Mouse (Mus musculus) intestine, postnatal 0 days (tissue): Measurements from ENCODE around the gene Sardh. TPM values are rescaled to one million over a fixed set of nuclear protein-coding genes. Genes with fewer than 3 reads are reported as not detected.

Experiments used
- ATAC-seq: fragments of 200-750 bp; cut with Nextera tagmentation; 2 replicates; pipeline ENCODE4 v1.8.0; 2017; ENCODE audit warnings: mild to moderate bottlenecking, moderate TSS enrichment, moderate library complexity
- H3K27ac ChIP-seq: fragments of 300-500 bp; sonication (generic); 2 replicates; pipeline ENCODE4 v1.5.1; 2014; ENCODE audit warnings: mild to moderate bottlenecking, low read depth, low read length, moderate library complexity
- H3K27me3 ChIP-seq: fragments of 300-500 bp; sonication (generic); replicated peaks from 2 replicates; pipeline ENCODE4 v1.6.1; 2014; ENCODE audit warnings: low read length, mixed read lengths; ENCODE audit not compliant: control insufficient read depth, insufficient read depth
- H3K36me3 ChIP-seq: fragments of 300-500 bp; sonication (generic); 2 replicates; pipeline ENCODE4 v1.6.1; 2014; ENCODE audit warnings: mild to moderate bottlenecking, moderate library complexity; ENCODE audit not compliant: control insufficient read depth, insufficient read depth
- H3K4me1 ChIP-seq: fragments of 300-500 bp; sonication (generic); replicated peaks from 2 replicates; pipeline ENCODE4 v1.6.1; 2014; ENCODE audit warnings: antibody characterized with exemption, low read length, mixed read lengths; ENCODE audit not compliant: control insufficient read depth, insufficient read depth
- H3K4me2 ChIP-seq: fragments of 300-500 bp; sonication (generic); replicated peaks from 2 replicates; pipeline ENCODE4 v1.6.1; 2014; ENCODE audit warnings: low read depth, mild to moderate bottlenecking, moderate library complexity
- H3K4me3 ChIP-seq: fragments of 300-500 bp; sonication (generic); 2 replicates; pipeline ENCODE4 v1.5.1; 2014; ENCODE audit warnings: low read depth, low read length
- H3K9ac ChIP-seq: fragments of 300-500 bp; sonication (generic); 2 replicates; pipeline ENCODE4 v1.6.1; 2014; ENCODE audit warnings: mild to moderate bottlenecking, low read depth, low read length
- H3K9me3 ChIP-seq: fragments of 300-500 bp; sonication (generic); 2 replicates; pipeline ENCODE4 v1.6.1; 2016; ENCODE audit warnings: mixed run types; ENCODE audit not compliant: control insufficient read depth
- CTCF ChIP-seq: sonication (generic); IDR thresholded peaks from 2 replicates; pipeline ENCODE4 v1.5.1; 2016; ENCODE audit warnings: low read depth, mild to moderate bottlenecking, control low read depth, antibody characterized with exemption, moderate library complexity
- WGBS: fragments of 180-500 bp; shearing (Covaris S2); extraction: QIAGEN DNeasy Blood & Tissue Kit; methylation state at CpG from one replicate; pipeline ENCODE4 v1.1.7; 2014; 5-methylcytosine and 5-hydroxymethylcytosine counted together
- polyA plus RNA-seq: library from polyadenylated mRNA; unstranded; fragments of >200 nt; fragmentation: Nextera tagmentation; extraction: Ambion mirVana; gene quantifications from 2 replicates; pipeline ENCODE4 v1.2.1, GENCODE M21; 2015

The Sardh gene
- polyA plus RNA-seq, 1 experiment from 2014 or later = 3.1 TPM

DNA sequence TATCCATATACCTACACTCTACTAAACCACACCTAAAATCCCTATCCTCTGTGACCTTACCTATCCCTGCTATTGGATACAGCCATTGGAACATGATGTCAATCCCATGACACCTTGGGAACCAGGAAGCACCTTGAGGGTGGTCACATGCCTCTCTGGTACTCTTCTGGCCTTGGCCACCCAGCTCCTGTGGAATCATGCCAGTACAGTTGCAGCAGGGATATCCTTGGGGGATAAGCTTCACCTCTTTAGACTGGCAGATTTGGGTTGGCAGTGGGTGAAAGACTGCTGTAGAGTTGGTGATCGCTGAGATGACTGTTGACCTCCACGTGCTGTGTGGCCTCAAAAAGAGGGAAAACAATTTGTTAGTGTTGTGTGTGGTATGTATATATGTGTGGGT lies 86.6 kb downstream of the Sardh start:
- Histone ChIP-seq H3K9ac (no peak overlapping the region), H3K4me3 (no peak overlapping the region), H3K27me3 (no peaks in the 10 kb centered on the region), H3K27ac (no peak overlapping the region), H3K4me1 (no peaks in the 10 kb centered on the region), H3K36me3 (no peaks in the 10 kb centered on the region), H3K9me3 (no peaks in the 10 kb centered on the region), H3K4me2 (no peak overlapping the region)
- WGBS = 94% methylated on average over 2 of the region's 2 CpGs
- no peak for TF ChIP-seq CTCF
- ATAC-seq = no peak

DNA sequence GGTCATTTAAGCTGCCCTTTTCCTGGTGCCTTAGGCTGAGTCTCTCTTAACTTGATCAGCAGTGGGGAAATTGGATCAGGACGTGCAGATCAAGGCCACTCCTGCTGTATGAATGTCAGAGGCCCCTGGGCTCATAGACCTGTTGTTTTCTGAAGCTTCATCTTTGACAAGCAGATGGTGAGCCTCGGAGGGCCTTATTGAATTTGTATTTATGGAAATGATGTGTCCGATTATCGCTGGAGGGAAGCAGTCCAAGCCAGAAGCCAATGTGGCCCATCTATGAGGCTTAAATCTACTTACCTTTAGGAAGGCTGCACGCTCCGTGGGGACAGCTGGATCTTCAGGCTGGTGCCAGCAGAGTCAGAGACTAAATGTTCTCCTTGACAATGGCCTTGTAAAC lies 91.5 kb downstream of the Sardh start:
- H3K36me3 ChIP-seq = no peaks in the 10 kb centered on the region
- no peak overlapping the region for H3K4me2 ChIP-seq
- H3K27ac ChIP-seq = no peak overlapping the region
- H3K4me1 ChIP-seq = no peaks in the 10 kb centered on the region
- H3K27me3 ChIP-seq = no peaks in the 10 kb centered on the region
- 81% methylated on average over 6 of the region's 6 CpGs for WGBS
- no peak overlapping the region for H3K4me3 ChIP-seq
- TF ChIP-seq CTCF = no peak
- H3K9me3 ChIP-seq = no peaks in the 10 kb centered on the region
- no peak overlapping the region for H3K9ac ChIP-seq
- no peak for ATAC-seq

DNA sequence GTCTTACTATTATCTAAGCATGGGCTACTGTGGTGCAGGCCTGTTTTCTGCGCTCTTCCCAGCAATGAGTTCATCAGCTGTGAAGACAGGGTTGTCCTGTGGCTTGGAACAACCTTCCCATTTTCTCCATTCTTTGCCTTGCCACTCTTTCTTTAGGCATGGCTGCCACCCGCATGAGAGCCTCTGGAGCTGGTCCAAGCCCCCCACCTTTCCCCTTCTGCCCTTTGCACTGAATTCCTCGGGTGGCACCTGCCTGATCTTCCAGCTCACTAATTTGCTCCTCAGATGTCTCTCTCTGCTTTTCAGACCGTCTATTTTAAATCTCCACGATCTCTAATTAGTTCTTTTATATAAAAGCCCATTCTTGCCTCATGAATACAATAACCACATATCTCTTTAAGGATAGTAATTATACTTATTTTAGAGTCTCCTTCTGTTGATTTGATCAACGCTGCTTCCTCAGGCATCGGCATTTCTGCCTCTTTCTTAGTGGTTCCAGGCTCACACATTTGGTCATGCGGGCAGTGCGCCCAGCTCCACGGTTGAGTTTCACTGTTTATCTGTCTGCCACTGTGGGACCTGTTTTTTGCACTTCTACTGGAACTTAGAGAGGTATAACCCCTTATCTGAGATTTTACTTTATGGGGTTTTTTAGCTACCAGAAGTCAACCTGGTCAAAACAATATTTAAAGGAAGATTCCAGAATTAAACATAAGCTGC lies 93.5 kb downstream of the Sardh start:
- WGBS = 76% methylated on average over 10 of the region's 10 CpGs
- ATAC-seq = no peak

DNA sequence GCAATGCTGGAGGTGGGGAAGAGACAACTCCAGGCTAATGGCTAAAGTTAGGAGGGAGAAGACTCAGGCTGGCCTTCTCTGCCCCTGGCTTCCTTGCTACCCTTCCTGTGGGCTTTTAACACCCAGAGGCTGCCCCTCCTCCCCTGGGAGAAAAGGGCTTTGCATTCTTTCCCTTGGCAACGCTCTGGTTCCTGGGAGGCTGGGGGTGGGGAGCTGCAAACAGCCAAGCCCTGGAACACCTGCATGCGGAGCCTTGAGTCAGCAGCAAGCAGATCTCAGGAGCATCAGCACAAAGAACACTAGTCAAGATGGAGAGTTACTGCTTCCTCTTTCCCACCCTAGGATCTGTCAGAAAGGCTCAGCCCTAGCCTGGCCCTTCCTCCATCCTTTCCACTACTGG lies 98.7 kb downstream of the Sardh start:
- Histone ChIP-seq H3K4me1 (no peaks in the 10 kb centered on the region), H3K4me3 (no peak overlapping the region), H3K36me3 (no peaks in the 10 kb centered on the region), H3K9ac (no peak overlapping the region), H3K27ac (no peak overlapping the region), H3K9me3 (no peaks in the 10 kb centered on the region), H3K4me2 (no peak overlapping the region), H3K27me3 (no peaks in the 10 kb centered on the region)
- ATAC-seq = no peak
- no peak for TF ChIP-seq CTCF
- 8% methylated on average over 2 of the region's 2 CpGs for WGBS

More for the DNA sequence above, 93.5 kb downstream of the Sardh start:
- H3K27ac ChIP-seq = no peak overlapping the region
- no peaks in the 10 kb centered on the region for H3K27me3 ChIP-seq
- no peaks in the 10 kb centered on the region for H3K36me3 ChIP-seq
- H3K4me2 ChIP-seq = no peak overlapping the region
- H3K9ac ChIP-seq = no peak overlapping the region
- TF ChIP-seq CTCF = no peak
- no peaks in the 10 kb centered on the region for H3K9me3 ChIP-seq
- no peaks in the 10 kb centered on the region for H3K4me1 ChIP-seq
- H3K4me3 ChIP-seq = no peak overlapping the region

DNA sequence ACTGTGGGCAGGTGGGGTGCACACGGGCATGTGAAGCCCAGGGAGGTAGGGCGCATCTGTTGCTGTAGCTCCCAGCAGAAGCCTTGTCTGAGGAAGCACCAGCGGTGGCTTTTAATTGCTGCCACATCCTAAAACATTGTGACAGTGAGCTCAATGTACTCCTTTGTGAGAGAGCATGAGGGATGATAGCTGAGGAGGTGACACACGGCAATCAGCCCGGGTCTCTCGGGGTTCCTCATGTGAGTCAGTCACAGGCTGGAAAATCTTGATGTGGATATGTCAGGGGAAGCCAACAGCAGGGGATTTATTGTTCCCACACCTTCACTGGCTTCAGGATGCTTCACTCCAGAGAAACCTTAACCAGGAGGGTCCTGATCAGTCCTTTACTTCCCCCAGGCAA lies 101.3 kb downstream of the Sardh start:
- H3K27me3 ChIP-seq = peaks cover 7% of the 10 kb centered on the region
- ATAC-seq = no peak
- no peak overlapping the region for H3K4me2 ChIP-seq
- 81% methylated on average over 6 of the region's 6 CpGs for WGBS
- no peak for TF ChIP-seq CTCF
- H3K27ac ChIP-seq = no peak overlapping the region
- no peak overlapping the region for H3K4me3 ChIP-seq
- H3K36me3 ChIP-seq = no peaks in the 10 kb centered on the region
- H3K9ac ChIP-seq = no peak overlapping the region
- H3K4me1 ChIP-seq = no peaks in the 10 kb centered on the region
- H3K9me3 ChIP-seq = no peaks in the 10 kb centered on the region

DNA sequence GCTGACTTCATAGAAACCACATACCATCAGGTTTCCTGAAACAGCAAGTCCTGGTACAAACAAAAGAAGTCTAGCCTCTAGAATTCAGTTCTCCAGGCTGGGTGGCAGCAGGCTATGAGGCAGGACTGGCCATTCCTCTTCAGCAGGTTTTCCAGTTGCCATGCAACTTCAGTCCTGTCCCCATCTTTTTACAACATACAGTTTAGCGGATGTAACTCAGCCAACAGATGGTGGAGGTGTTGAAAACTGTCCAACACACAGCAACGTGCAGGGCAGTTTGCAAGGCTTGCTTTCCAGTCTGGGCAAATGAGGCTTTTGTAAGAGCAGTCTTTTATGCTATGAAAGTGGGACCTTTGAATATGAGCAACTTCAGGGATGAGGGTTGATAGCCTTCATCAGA lies 103.2 kb downstream of the Sardh start:
- Histone ChIP-seq H3K4me3 (no peak overlapping the region), H3K27ac (no peak overlapping the region), H3K4me1 (no peaks in the 10 kb centered on the region), H3K36me3 (no peaks in the 10 kb centered on the region), H3K4me2 (no peak overlapping the region), H3K9ac (no peak overlapping the region), H3K27me3 (peaks cover 9% of the 10 kb centered on the region), H3K9me3 (no peaks in the 10 kb centered on the region)
- WGBS = 66% methylated on average over 2 of the region's 2 CpGs
- ATAC-seq = no peak
- TF ChIP-seq CTCF = no peak
